Mouse (Mus musculus) hindbrain, postnatal 0 days (tissue): ENCODE data around the gene Pld1. TPM values are rescaled to one million over a fixed set of nuclear protein-coding genes. Genes with fewer than 3 reads are reported as not detected.
A peak's percentile ranks its signal among the peaks of the same experiment; 100 is the strongest.

Experiments used
- ATAC-seq: fragments of 200-750 bp; cut with Nextera tagmentation; 2 replicates; pipeline ENCODE4 v1.8.0; 2017; ENCODE audit warnings: mild to moderate bottlenecking, moderate TSS enrichment, moderate library complexity
- DNase-seq: peaks from one replicate; pipeline ENCODE4 v3.0.0-alpha.2; 2015; ENCODE audit warnings: low spot score
- H3K27ac ChIP-seq: fragments of 300-500 bp; sonication (generic); 2 replicates; pipeline ENCODE4 v1.5.1; 2014; ENCODE audit warnings: mild to moderate bottlenecking
- H3K27me3 ChIP-seq: fragments of 300-500 bp; sonication (generic); 2 replicates; pipeline ENCODE4 v1.6.1; 2014; ENCODE audit warnings: low read length, mixed read lengths; ENCODE audit not compliant: insufficient read depth
- H3K36me3 ChIP-seq: fragments of 300-500 bp; sonication (generic); 2 replicates; pipeline ENCODE4 v1.6.1; 2014; ENCODE audit warnings: low read length, mixed read lengths; ENCODE audit not compliant: insufficient read depth
- H3K4me1 ChIP-seq: fragments of 300-500 bp; sonication (generic); 2 replicates; pipeline ENCODE4 v1.6.1; 2014; ENCODE audit warnings: antibody characterized with exemption, low read length, mixed read lengths; ENCODE audit not compliant: insufficient read depth
- H3K4me2 ChIP-seq: fragments of 300-500 bp; sonication (generic); 2 replicates; pipeline ENCODE4 v1.6.1; 2014; ENCODE audit warnings: low read depth, mild to moderate bottlenecking, low read length, moderate library complexity, mixed read lengths
- H3K4me3 ChIP-seq: fragments of 300-500 bp; sonication (generic); 2 replicates; pipeline ENCODE4 v1.5.1; 2014; ENCODE audit warnings: low read length
- H3K9ac ChIP-seq: fragments of 300-500 bp; sonication (generic); replicated peaks from 2 replicates; pipeline ENCODE4 v1.6.1; 2014; ENCODE audit warnings: mild to moderate bottlenecking, low read length, moderate library complexity, mixed read lengths
- H3K9me3 ChIP-seq: fragments of 300-500 bp; sonication (generic); 2 replicates; pipeline ENCODE4 v1.6.1; 2016; ENCODE audit warnings: low read length, mixed read lengths
- CTCF ChIP-seq: IDR thresholded peaks from 2 replicates; pipeline ENCODE4 v1.5.1; 2016; ENCODE audit warnings: antibody characterized with exemption, control low read depth, low read depth
- WGBS: fragments of 180-500 bp; shearing (Covaris S2); extraction: QIAGEN DNeasy Blood & Tissue Kit; methylation state at CpG from one replicate; pipeline ENCODE4 v1.1.7; 2014; 5-methylcytosine and 5-hydroxymethylcytosine counted together
- polyA plus RNA-seq: library from polyadenylated mRNA; unstranded; fragments of >200 nt; fragmentation: Nextera tagmentation; extraction: Ambion mirVana; gene quantifications from 2 replicates; pipeline ENCODE4 v1.2.1, GENCODE M21; 2015
- total RNA-seq: library from RNA; depleted of rRNA; stranded (reverse); fragments of >200 nt; gene quantifications from 2 replicates; pipeline ENCODE4 v1.2.3, GENCODE M21; 2014

Pld1 gene
- total and polyA plus RNA-seq, 2 experiments from 2014 or later = 3.9 to 10.7 TPM

DNA sequence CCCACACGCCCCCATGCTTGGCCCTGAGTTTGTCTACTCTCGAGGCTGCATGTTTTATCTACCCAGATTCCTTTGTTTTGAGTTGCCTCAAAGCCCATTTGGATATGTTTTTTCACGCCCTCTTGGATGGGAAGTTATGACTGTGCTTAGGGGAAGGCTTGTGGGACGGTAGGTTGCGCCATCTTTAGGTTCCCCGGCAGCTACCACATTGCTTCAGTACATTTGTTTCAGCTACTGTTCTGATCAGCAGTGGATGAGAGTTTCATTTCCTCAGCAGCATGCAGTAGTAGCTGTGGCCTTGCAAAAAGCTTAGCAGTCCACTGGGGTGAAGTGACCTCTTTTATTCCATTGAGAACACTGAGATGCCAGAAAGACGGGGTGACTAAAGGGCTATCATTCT is 73.7 kb downstream of the Pld1 start:
- Histone ChIP-seq H3K4me3 (no peak overlapping the region), H3K36me3 (no peaks in the 10 kb centered on the region), H3K27me3 (no peaks in the 10 kb centered on the region), H3K4me1 (no peaks in the 10 kb centered on the region), H3K4me2 (no peak overlapping the region), H3K27ac (no peak overlapping the region), H3K9me3 (no peaks in the 10 kb centered on the region), H3K9ac (no peak overlapping the region)
- no peak for DNase-seq
- no peak for ATAC-seq
- TF ChIP-seq CTCF = no peak
- 83% methylated on average over 7 of the region's 7 CpGs for WGBS

DNA sequence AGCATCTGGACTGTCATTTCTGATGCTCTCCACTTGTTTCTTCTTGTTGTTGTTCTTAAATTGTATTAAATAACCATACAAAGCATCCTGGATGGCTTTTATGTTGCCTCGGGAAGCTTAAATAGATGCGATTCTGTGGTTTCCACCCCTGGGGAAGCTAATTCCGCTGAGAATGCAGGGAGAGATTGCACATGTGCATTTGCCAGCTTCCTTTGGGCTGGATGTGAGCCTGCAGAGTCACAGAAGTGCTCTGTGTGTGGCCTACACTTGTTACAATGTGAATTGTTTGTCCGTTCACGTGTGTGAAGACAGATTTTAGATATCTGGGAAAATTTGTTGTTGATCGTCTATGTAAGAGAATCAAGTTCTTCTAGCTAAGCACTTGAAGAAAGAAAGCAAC is 74.9 kb downstream of the Pld1 start:
- Histone ChIP-seq H3K36me3 (no peaks in the 10 kb centered on the region), H3K9ac (no peak overlapping the region), H3K27me3 (no peaks in the 10 kb centered on the region), H3K9me3 (no peaks in the 10 kb centered on the region), H3K4me2 (no peak overlapping the region), H3K4me3 (no peak overlapping the region), H3K27ac (no peak overlapping the region), H3K4me1 (no peaks in the 10 kb centered on the region)
- no peak for TF ChIP-seq CTCF
- ATAC-seq (no peak), DNase-seq (peak; percentile 17)
- 31% methylated on average over 6 of the region's 6 CpGs for whole genome bisulfite sequencing

- no peak for DNase-seq
- H3K9ac ChIP-seq = no peak overlapping the region
- no peak overlapping the region for H3K4me2 ChIP-seq
- H3K27me3 ChIP-seq = no peaks in the 10 kb centered on the region
- 66% methylated on average over 2 of the region's 2 CpGs for whole genome bisulfite sequencing
- no peak for TF ChIP-seq CTCF
- no peak overlapping the region for H3K4me3 ChIP-seq
- H3K27ac ChIP-seq = no peak overlapping the region
- no peaks in the 10 kb centered on the region for H3K4me1 ChIP-seq
- H3K36me3 ChIP-seq = no peaks in the 10 kb centered on the region
- ATAC-seq = no peak
- H3K9me3 ChIP-seq = no peaks in the 10 kb centered on the region
Measured at GRCm38 (mm10) chr3:28017002-28017401, 78.5 kb downstream of the Pld1 start.

- H3K9me3 ChIP-seq = no peaks in the 10 kb centered on the region
- no peak overlapping the region for H3K4me2 ChIP-seq
- no peak overlapping the region for H3K4me3 ChIP-seq
- ATAC-seq (peak; percentile 40; the same call in 1 of the 2 replicates), DNase-seq (peak; percentile 7)
- no peaks in the 10 kb centered on the region for H3K27me3 ChIP-seq
- no peak overlapping the region for H3K27ac ChIP-seq
- TF ChIP-seq CTCF = no peak
- 64% methylated on average over 4 of the region's 4 CpGs for WGBS
- no peak overlapping the region for H3K9ac ChIP-seq
- no peaks in the 10 kb centered on the region for H3K4me1 ChIP-seq
- H3K36me3 ChIP-seq = no peaks in the 10 kb centered on the region
Measured at GRCm38 (mm10) chr3:28019727-28020126, 81.2 kb downstream of the Pld1 start.

DNA sequence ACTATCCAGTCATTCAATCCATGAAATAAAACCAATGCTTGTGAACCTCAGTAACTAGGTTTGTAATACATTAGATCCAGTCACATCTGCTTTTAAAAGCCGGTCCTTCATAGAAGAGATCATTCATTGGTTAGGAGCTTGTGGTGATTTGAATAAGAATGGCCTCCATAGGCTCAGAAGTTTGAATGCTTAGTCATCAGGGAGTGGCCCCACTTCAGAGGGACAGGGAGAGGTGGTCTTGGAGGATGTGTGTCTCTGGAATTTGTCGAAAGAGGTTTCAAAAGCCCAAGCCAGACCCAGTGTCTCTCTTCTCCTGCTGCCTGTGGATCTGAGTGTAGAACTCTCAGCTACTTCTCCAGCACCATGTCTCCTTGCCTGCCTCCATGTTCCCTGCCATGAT is 81.9 kb downstream of the Pld1 start:
- Histone ChIP-seq H3K4me3 (no peak overlapping the region), H3K27me3 (no peaks in the 10 kb centered on the region), H3K36me3 (no peaks in the 10 kb centered on the region), H3K4me1 (no peaks in the 10 kb centered on the region), H3K9ac (no peak overlapping the region), H3K4me2 (no peak overlapping the region), H3K9me3 (no peaks in the 10 kb centered on the region), H3K27ac (no peak overlapping the region)
- TF ChIP-seq CTCF = no peak
- ATAC-seq = no peak
- WGBS = 92% methylated on average over 2 of the region's 2 CpGs
- DNase-seq = no peak

DNA sequence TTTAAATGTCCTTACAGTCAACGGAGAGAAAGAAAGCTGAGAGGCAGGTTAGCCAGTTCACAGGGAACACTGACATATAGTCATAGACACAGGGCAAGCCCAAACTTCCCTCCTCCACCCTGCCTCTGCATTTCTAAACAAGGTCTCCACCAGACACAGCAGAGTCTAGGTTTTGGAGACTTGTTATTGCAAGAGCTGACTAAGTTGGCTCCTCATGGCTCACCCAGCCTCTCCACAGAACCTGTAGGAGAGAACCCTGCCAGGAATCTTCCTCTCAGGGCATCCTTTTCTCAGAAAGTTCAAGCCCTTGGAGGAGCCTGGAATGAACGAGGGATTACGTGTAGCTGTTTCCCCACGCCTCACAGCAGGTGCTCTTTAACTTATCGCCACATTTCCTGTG is 83.7 kb downstream of the Pld1 start:
- ATAC-seq = no peak
- H3K36me3 ChIP-seq = no peaks in the 10 kb centered on the region
- no peaks in the 10 kb centered on the region for H3K9me3 ChIP-seq
- 80% methylated on average over 5 of the region's 5 CpGs for WGBS
- no peaks in the 10 kb centered on the region for H3K27me3 ChIP-seq
- TF ChIP-seq CTCF = no peak
- no peak overlapping the region for H3K27ac ChIP-seq
- no peak overlapping the region for H3K4me2 ChIP-seq
- DNase-seq = no peak
- no peaks in the 10 kb centered on the region for H3K4me1 ChIP-seq
- no peak overlapping the region for H3K9ac ChIP-seq
- no peak overlapping the region for H3K4me3 ChIP-seq

GRCm38 (mm10) chr3:28026876-28027275 is 88.4 kb downstream of the Pld1 start:
- 75% methylated on average over 3 of the region's 3 CpGs for WGBS
- Histone ChIP-seq H3K4me3 (no peak overlapping the region), H3K9ac (no peak overlapping the region), H3K36me3 (no peaks in the 10 kb centered on the region), H3K27ac (no peak overlapping the region), H3K4me1 (no peaks in the 10 kb centered on the region), H3K4me2 (no peak overlapping the region), H3K27me3 (no peaks in the 10 kb centered on the region), H3K9me3 (no peaks in the 10 kb centered on the region)
- TF ChIP-seq CTCF = no peak
- no peak for DNase-seq
- no peak for ATAC-seq
